10 mouse cellular contexts compared by ENCODE assay signal in the genomic region with DNA sequence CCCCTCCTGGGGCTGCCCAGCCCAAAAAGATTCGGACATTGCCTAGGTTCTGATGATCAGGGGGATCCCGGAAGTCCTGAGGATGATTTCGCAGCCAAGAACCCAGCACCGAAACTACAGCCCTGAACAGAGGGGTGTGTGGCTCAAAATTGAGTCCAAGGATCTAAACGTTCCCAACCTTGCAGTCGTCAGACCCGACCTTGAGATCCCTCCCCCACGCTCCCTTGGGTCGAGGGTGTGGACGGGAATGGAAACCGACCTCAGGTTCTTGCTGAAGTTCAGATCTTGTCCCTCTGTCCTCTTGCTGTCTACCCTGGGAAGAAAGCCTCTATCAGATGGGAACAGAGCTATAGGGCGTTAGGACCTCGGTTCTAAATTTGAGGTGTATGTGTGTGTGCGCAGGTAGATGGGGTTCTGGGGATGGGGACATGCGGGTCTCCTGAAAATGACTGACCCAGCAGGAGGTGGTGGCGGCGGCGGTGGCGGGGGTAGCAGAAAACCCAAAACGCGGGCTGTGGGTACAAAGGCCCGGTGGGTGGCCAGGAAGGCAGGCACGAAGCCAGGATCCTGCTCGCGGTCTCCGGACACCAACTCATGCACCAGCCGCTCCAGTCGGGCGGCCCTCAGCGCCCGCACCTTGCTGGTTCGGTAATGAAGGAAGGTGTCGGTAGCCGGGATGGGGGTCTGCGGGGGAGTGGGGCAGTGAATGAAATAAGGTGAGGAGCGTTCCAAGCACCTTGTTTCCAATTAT. TPM values are rescaled to one million over a fixed set of nuclear protein-coding genes. Genes with fewer than 3 reads are reported as not detected.
DNase-seq lines count a peak whose midpoint lies in the region; ATAC-seq lines count a peak whose summit lies in the region.
"Had no signal": no experiment of that assay in that cellular context is flagged by ENCODE, and none has a peak within 500 bp of the region (broad histone marks: within the 10 kb centered on the region; RNA-seq: fewer than 3 reads in every experiment).

No protein-coding gene starts in this region.

- H3K27ac ChIP-seq in hindbrain, embryonic 12.5 days = no peak overlapping the region
- no peak overlapping the region for H3K27ac ChIP-seq in midbrain, embryonic 11.5 days (ENCODE audit: low read depth, low read length)
- H3K27ac ChIP-seq: liver, embryonic 13.5 days had no signal

- no peaks in the 10 kb centered on the region for H3K9me3 ChIP-seq in hindbrain, embryonic 12.5 days (replicated peaks)
- H3K9me3 ChIP-seq in midbrain, embryonic 11.5 days (ENCODE audit: control insufficient read depth, low read length) = no peaks in the 10 kb centered on the region
- H3K9me3 ChIP-seq: liver, embryonic 13.5 days had no signal

- ATAC-seq in cerebellum, adult (ENCODE audit: insufficient number of reproducible peaks, low FRiP score, low TSS enrichment) = no peak
- ATAC-seq in hindbrain, embryonic 12.5 days (ENCODE audit: low FRiP score) = no peak
- no peak for ATAC-seq in midbrain, embryonic 11.5 days (ENCODE audit: low FRiP score)
- no peak for ATAC-seq in frontal cortex, adult (ENCODE audit: low TSS enrichment)

- no peaks in the 10 kb centered on the region for H3K36me3 ChIP-seq in hindbrain, embryonic 12.5 days
- H3K36me3 ChIP-seq in midbrain, embryonic 11.5 days (ENCODE audit: control insufficient read depth, insufficient read depth, low read length) = no peaks in the 10 kb centered on the region
- H3K36me3 ChIP-seq: liver, embryonic 13.5 days had no signal

- H3K9ac ChIP-seq in hindbrain, embryonic 12.5 days = no peak overlapping the region
- H3K9ac ChIP-seq in midbrain, embryonic 11.5 days (ENCODE audit: low read length) = no peak overlapping the region
- H3K9ac ChIP-seq: liver, embryonic 13.5 days had no signal

- peaks cover 87% of the 10 kb centered on the region for H3K27me3 ChIP-seq in hindbrain, embryonic 12.5 days
- peaks cover 65% of the 10 kb centered on the region for H3K27me3 ChIP-seq in midbrain, embryonic 11.5 days (ENCODE audit: control insufficient read depth, insufficient read depth, low read length)

- H3K4me3 ChIP-seq in hindbrain, embryonic 12.5 days = peak overlapping the region; percentile 37; the same call in 1 of the 2 replicates
- H3K4me3 ChIP-seq in midbrain, embryonic 11.5 days (ENCODE audit: low read depth, low read length) = 0 out of 2 replicates have a peak overlapping the region, but pooled peaks have one; percentile 9

- DNase-seq in cerebellum, adult 11 months = peak; percentile 71
- peak; percentile 70 to 81 for DNase-seq in cerebellum, adult 18-20 months
- no peak for DNase-seq in midbrain, embryonic 11.5 days (ENCODE audit: low spot score, missing footprints)
- DNase-seq in embryo, embryonic 9.5 days (ENCODE audit: extremely low spot score) = no peak
- no peak for DNase-seq in urinary bladder, postnatal 10 days (ENCODE audit: low spot score)
- DNase-seq: liver, embryonic 13.5 days; thymus, adult 2 months had no signal

- WGBS in hindbrain, embryonic 12.5 days = 7% methylated on average over 36 of the region's 36 CpGs
- WGBS in midbrain, embryonic 11.5 days = 9% methylated on average over 36 of the region's 36 CpGs

- peak overlapping the region; percentile 60 for H3K4me2 ChIP-seq in hindbrain, embryonic 12.5 days (replicated peaks)
- H3K4me2 ChIP-seq in midbrain, embryonic 11.5 days = peak overlapping the region; percentile 73

- H3K4me1 ChIP-seq in hindbrain, embryonic 12.5 days = peaks cover 26% of the 10 kb centered on the region
- H3K4me1 ChIP-seq in midbrain, embryonic 11.5 days (ENCODE audit: control insufficient read depth, insufficient read depth, low read length) = peaks cover 29% of the 10 kb centered on the region

RNA-seq across cellular contexts. Expression of gene Rgl3, which starts 1.5 kb away (rescaled TPM):
- polyA plus RNA-seq in hindbrain, embryonic 12.5 days (2016; fragmentation: Nextera tagmentation; extraction: Ambion mirVana) = 1.9 TPM in 2 replicates
- polyA plus RNA-seq in midbrain, embryonic 11.5 days (2014; fragmentation: Nextera tagmentation; extraction: Ambion mirVana) = 0.97 and 2.2 TPM in 2 replicates

RNA-seq across cellular contexts. Expression of gene Ccdc151, which starts 14.7 kb away (rescaled TPM):
- polyA plus RNA-seq in hindbrain, embryonic 12.5 days (2016; fragmentation: Nextera tagmentation; extraction: Ambion mirVana) = 4.1 and 4.7 TPM in 2 replicates
- 4.7 and 6.3 TPM in 2 replicates for polyA plus RNA-seq in midbrain, embryonic 11.5 days (2014; fragmentation: Nextera tagmentation; extraction: Ambion mirVana)
- polyA plus RNA-seq: liver, embryonic 13.5 days had no signal

RNA-seq across cellular contexts. Expression of gene Prkcsh, which starts 14.8 kb away (rescaled TPM):
- 106 and 108 TPM in 2 replicates for polyA plus RNA-seq in hindbrain, embryonic 12.5 days (2016; fragmentation: Nextera tagmentation; extraction: Ambion mirVana)
- polyA plus RNA-seq in midbrain, embryonic 11.5 days (2014; fragmentation: Nextera tagmentation; extraction: Ambion mirVana) = 85.5 and 86.9 TPM in 2 replicates

RNA-seq across cellular contexts. Expression of gene Epor, which starts 24.5 kb away (rescaled TPM):
- 4.3 TPM in 2 replicates for polyA plus RNA-seq in hindbrain, embryonic 12.5 days (2016; fragmentation: Nextera tagmentation; extraction: Ambion mirVana)
- 3.4 and 5.2 TPM in 2 replicates for polyA plus RNA-seq in midbrain, embryonic 11.5 days (2014; fragmentation: Nextera tagmentation; extraction: Ambion mirVana)

RNA-seq across cellular contexts. Expression of gene Swsap1, which starts 32.2 kb away (rescaled TPM):
- 7.2 and 9.5 TPM in 2 replicates for polyA plus RNA-seq in hindbrain, embryonic 12.5 days (2016; fragmentation: Nextera tagmentation; extraction: Ambion mirVana)
- polyA plus RNA-seq in midbrain, embryonic 11.5 days (2014; fragmentation: Nextera tagmentation; extraction: Ambion mirVana) = 20.3 and 22.3 TPM in 2 replicates

Comparison
In these comparisons a context has a peak if more than half of its experiments do, and no peak if none do; other contexts are left out.
1. DNase-seq: peak in cerebellum, adult 11 months (single experiment) and cerebellum, adult 18-20 months (2 of 2); none in midbrain, embryonic 11.5 days (single experiment), embryo, embryonic 9.5 days (single experiment) and urinary bladder, postnatal 10 days (single experiment).